Comparison of ENCODE assay signal across 9 mouse cellular contexts in genomic region chr7:76353469-76353868, GRCm38 (mm10).
DNase-seq lines count a peak whose midpoint lies in the region; ATAC-seq and TF ChIP-seq lines count a peak whose summit lies in the region.
"Had no signal": no experiment of that assay in that cellular context is flagged by ENCODE, and none has a peak within 500 bp of the region (broad histone marks: within the 10 kb centered on the region; RNA-seq: fewer than 3 reads in every experiment).

No protein-coding gene starts in this region.

- no peak overlapping the region for H3K27ac ChIP-seq in hindbrain, postnatal 0 days
- no peak overlapping the region for H3K27ac ChIP-seq in hindbrain, embryonic 16.5 days (ENCODE audit: low read depth, low read length)

- peak; percentile 48 for DNase-seq in hindbrain, postnatal 0 days (ENCODE audit: low spot score)
- DNase-seq in brain, adult 2 months (ENCODE audit: low read depth, low spot score), result peak; percentile 22
- DNase-seq in lung, postnatal 36 days, result peak; percentile 8
- no peak for DNase-seq in layer of hippocampus, postnatal 14 days (ENCODE audit: low spot score in 2 of 2)
- DNase-seq in urinary bladder, postnatal 4 days (ENCODE audit: low spot score in 2 of 2), result no peak
- DNase-seq: layer of hippocampus, adult 9-11 months had no signal

- no peaks in the 10 kb centered on the region for H3K27me3 ChIP-seq in hindbrain, postnatal 0 days (ENCODE audit: insufficient read depth, low read length)
- H3K27me3 ChIP-seq in hindbrain, embryonic 16.5 days (replicated peaks; ENCODE audit: control insufficient read depth, insufficient read depth, low read length), result no peaks in the 10 kb centered on the region
- H3K27me3 ChIP-seq in E14TG2a.4 (ENCODE audit: insufficient read depth, low read length), result no peaks in the 10 kb centered on the region

- no peak overlapping the region for H3K9ac ChIP-seq in hindbrain, postnatal 0 days (replicated peaks; ENCODE audit: low read length)
- no peak overlapping the region for H3K9ac ChIP-seq in hindbrain, embryonic 16.5 days (ENCODE audit: low read depth, low read length)

- H3K36me3 ChIP-seq in hindbrain, postnatal 0 days (ENCODE audit: insufficient read depth, low read length), result no peaks in the 10 kb centered on the region
- H3K36me3 ChIP-seq in hindbrain, embryonic 16.5 days (ENCODE audit: control insufficient read depth, insufficient read depth, low read length), result no peaks in the 10 kb centered on the region
- H3K36me3 ChIP-seq in E14TG2a.4 (ENCODE audit: insufficient read depth, low read length), result no peaks in the 10 kb centered on the region

- peak; percentile 46 for TF ChIP-seq CTCF in hindbrain, postnatal 0 days (IDR thresholded peaks at IDR 0.05; ENCODE audit: low read depth)
- peak; percentile 49 for TF ChIP-seq CTCF in E14TG2a.4 (conservative IDR thresholded peaks at IDR 0.05; ENCODE audit: low read length)

- 53% methylated on average over 10 of the region's 10 CpGs for WGBS in hindbrain, postnatal 0 days
- 57% methylated on average over 10 of the region's 10 CpGs for WGBS in hindbrain, embryonic 16.5 days

- H3K9me3 ChIP-seq in hindbrain, postnatal 0 days (ENCODE audit: low read length), result no peaks in the 10 kb centered on the region
- H3K9me3 ChIP-seq in hindbrain, embryonic 16.5 days (ENCODE audit: control insufficient read depth, low read length), result 0 out of 2 replicates have a peak, but pooled peaks cover 3% of the 10 kb centered on the region
- H3K9me3 ChIP-seq in E14TG2a.4 (ENCODE audit: low read length), result no peaks in the 10 kb centered on the region

- no peaks in the 10 kb centered on the region for H3K4me1 ChIP-seq in hindbrain, postnatal 0 days (ENCODE audit: insufficient read depth, low read length)
- H3K4me1 ChIP-seq in hindbrain, embryonic 16.5 days (ENCODE audit: control insufficient read depth, insufficient read depth, low read depth, low read length), result no peaks in the 10 kb centered on the region
- H3K4me1 ChIP-seq in E14TG2a.4 (replicated peaks; ENCODE audit: low read depth, low read length), result no peaks in the 10 kb centered on the region

- H3K4me3 ChIP-seq in hindbrain, postnatal 0 days (ENCODE audit: low read length), result no peak overlapping the region
- H3K4me3 ChIP-seq in hindbrain, embryonic 16.5 days (ENCODE audit: low read length), result no peak overlapping the region
- H3K4me3 ChIP-seq in E14TG2a.4 (replicated peaks; ENCODE audit: low read length), result no peak overlapping the region

- no peak for ATAC-seq in hindbrain, postnatal 0 days
- no peak for ATAC-seq in hindbrain, embryonic 16.5 days
- ATAC-seq in monocyte, adult 5-6 weeks (replicated peaks; ENCODE audit: insufficient number of reproducible peaks, low FRiP score, low TSS enrichment, poor library complexity, severe bottlenecking), result no peak

- H3K4me2 ChIP-seq in hindbrain, postnatal 0 days (ENCODE audit: low read depth, low read length), result no peak overlapping the region
- H3K4me2 ChIP-seq in hindbrain, embryonic 16.5 days (ENCODE audit: low read length), result no peak overlapping the region

Comparison
In these comparisons a context has a peak if more than half of its experiments do, and no peak if none do; other contexts are left out.
1. DNase-seq: peak in hindbrain, postnatal 0 days (single experiment), brain, adult 2 months (single experiment) and lung, postnatal 36 days (single experiment); none in layer of hippocampus, postnatal 14 days (0 of 2) and urinary bladder, postnatal 4 days (0 of 2).